Mouse (Mus musculus): ENCODE data around the gene Ttc23. TPM values are rescaled to one million over a fixed set of nuclear protein-coding genes. Genes with fewer than 3 reads are reported as not detected.

The Ttc23 gene
- total RNA-seq, 2 experiments from 2014 or later, result 26.5 to 33.2 TPM

- DNase-seq (ENCODE audit: low spot score in 2 of 2), result no peak
These were observed 153.3 kb downstream of the Ttc23 start for GRCm38 (mm10) chr7:67800547-67800946.

GRCm38 (mm10) chr7:67801022-67801421, 153.8 kb downstream of the Ttc23 start:
- DNase-seq (ENCODE audit: low spot score in 2 of 2), result no peak

GRCm38 (mm10) chr7:67803015-67803856, 156.0 kb downstream of the Ttc23 start:
- DNase-seq (ENCODE audit: low spot score in 2 of 2), result peak; percentile 92 to 96

GRCm38 (mm10) chr7:67803857-67804215, 156.6 kb downstream of the Ttc23 start:
- no peak for DNase-seq (ENCODE audit: low spot score in 2 of 2)

Small RNA genes within 50 kb of the gene (microRNA-seq; reads per million reads assigned to microRNA genes)
- gene Gm23844, result not detected

Other genes starting within 250 kb of the Ttc23 start
- 10 to 100 TPM; 17.3 to 19.1 TPM for gene Lrrc28, start 2.1 kb upstream of the Ttc23 start, total RNA-seq (2021)
- gene Synm, start 112.3 kb downstream of the Ttc23 start, total RNA-seq (2021), result 10 to 100 TPM; 28.3 to 34.2 TPM

Measured in gastrocnemius, postnatal 4 days (tissue).